Mouse (Mus musculus) lung, embryonic 15.5 days (tissue): ENCODE measurements around the gene Stim1. TPM values are rescaled to one million over a fixed set of nuclear protein-coding genes. Genes with fewer than 3 reads are reported as not detected.

Source experiments
- polyA plus RNA-seq: library from polyadenylated mRNA; unstranded; fragments of >200 nt; fragmentation: Nextera tagmentation; extraction: Ambion mirVana; gene quantifications from 2 replicates; pipeline ENCODE4 v1.2.1, GENCODE M21; 2015

Stim1 gene
- polyA plus RNA-seq, 1 experiment from 2014 or later = 20.1 TPM

Other genes with a start within 250 kb of the Stim1 start
- gene Il18bp, start 249.1 kb upstream of the Stim1 start, polyA plus RNA-seq = 2.2 and 2.3 TPM in 2 replicates
- 25.3 and 26.0 TPM in 2 replicates for gene Rnf121, start 202.3 kb upstream of the Stim1 start, polyA plus RNA-seq
- 32.3 and 34.4 TPM in 2 replicates for gene Xndc1, start 202.3 kb upstream of the Stim1 start, polyA plus RNA-seq
- 0.89 and 1.2 TPM in 2 replicates for gene Xntrpc, start 202.1 kb upstream of the Stim1 start, polyA plus RNA-seq
- gene Trpc2, start 184.7 kb upstream of the Stim1 start, polyA plus RNA-seq = not detected in 2 replicates
- 0.50 and 0.87 TPM in 2 replicates for gene Art1, start 166.1 kb upstream of the Stim1 start, polyA plus RNA-seq
- 1.4 and 1.5 TPM in 2 replicates for gene Art5, start 158.3 kb upstream of the Stim1 start, polyA plus RNA-seq
- 0.16 TPM in 1 of 2 replicates, not detected in the other for gene Chrna10, start 151.0 kb upstream of the Stim1 start, polyA plus RNA-seq
- gene Nup98, start 57.6 kb upstream of the Stim1 start, polyA plus RNA-seq = 33.8 and 35.3 TPM in 2 replicates
- 81.0 and 91.8 TPM in 2 replicates for gene Pgap2, start 57.6 kb upstream of the Stim1 start, polyA plus RNA-seq
- gene Rhog, start 11.8 kb upstream of the Stim1 start, polyA plus RNA-seq = 72.8 and 74.5 TPM in 2 replicates
- 179 and 180 TPM in 2 replicates for gene Rrm1, start 173.9 kb downstream of the Stim1 start, polyA plus RNA-seq
- gene Olfr543, start 213.9 kb downstream of the Stim1 start, polyA plus RNA-seq = 0.17 and 0.31 TPM in 2 replicates
- gene Olfr544, start 220.5 kb downstream of the Stim1 start, polyA plus RNA-seq = 0.08 and 0.09 TPM in 2 replicates
- not detected in 2 replicates for gene Olfr545, start 231.8 kb downstream of the Stim1 start, polyA plus RNA-seq